Mouse (Mus musculus) limb, embryonic 13.5 days (tissue): ENCODE measurements around the gene Proser1. TPM values are rescaled to one million over a fixed set of nuclear protein-coding genes. Genes with fewer than 3 reads are reported as not detected.
A peak's percentile ranks its signal among the peaks of the same experiment; 100 is the strongest.

ENCODE experiments used
- ATAC-seq: fragments of 200-750 bp; cut with Nextera tagmentation; 2 replicates; pipeline ENCODE4 v1.8.0; 2017; ENCODE audit warnings: low read depth, moderate number of reproducible peaks, moderate TSS enrichment; ENCODE audit not compliant: low FRiP score
- H3K27ac ChIP-seq: fragments of 300-500 bp; sonication (generic); 2 replicates; pipeline ENCODE4 v1.5.1; 2015; ENCODE audit warnings: inconsistent platforms, mild to moderate bottlenecking, moderate library complexity
- H3K27me3 ChIP-seq: fragments of 300-500 bp; sonication (generic); 2 replicates; pipeline ENCODE4 v1.6.1; 2015; ENCODE audit warnings: mild to moderate bottlenecking, inconsistent platforms
- H3K36me3 ChIP-seq: fragments of 300-500 bp; sonication (generic); 2 replicates; pipeline ENCODE4 v1.6.1; 2015; ENCODE audit warnings: inconsistent platforms, mild to moderate bottlenecking, moderate library complexity
- H3K4me1 ChIP-seq: fragments of 300-500 bp; sonication (generic); 2 replicates; pipeline ENCODE4 v1.6.1; 2015; ENCODE audit warnings: inconsistent platforms
- H3K4me2 ChIP-seq: fragments of 300-500 bp; sonication (generic); replicated peaks from 2 replicates; pipeline ENCODE4 v1.6.1; 2015; ENCODE audit warnings: inconsistent platforms, mild to moderate bottlenecking, moderate library complexity
- H3K4me3 ChIP-seq: fragments of 300-500 bp; sonication (generic); 2 replicates; pipeline ENCODE4 v1.5.1; 2015; ENCODE audit warnings: moderate library complexity, mild to moderate bottlenecking, inconsistent platforms
- H3K9ac ChIP-seq: fragments of 300-500 bp; sonication (generic); 2 replicates; pipeline ENCODE4 v1.6.1; 2015; ENCODE audit warnings: mild to moderate bottlenecking, inconsistent platforms
- H3K9me3 ChIP-seq: fragments of 300-500 bp; sonication (generic); 2 replicates; pipeline ENCODE4 v1.6.1; 2016; ENCODE audit warnings: inconsistent platforms
- WGBS: fragments of 180-500 bp; shearing (Covaris S2); methylation state at CpG from one replicate; pipeline ENCODE4 v1.1.7; 2015; 5-methylcytosine and 5-hydroxymethylcytosine counted together
- polyA plus RNA-seq: library from polyadenylated mRNA; unstranded; fragments of >200 nt; fragmentation: Nextera tagmentation; extraction: Ambion mirVana; gene quantifications from 2 replicates; pipeline ENCODE4 v1.2.1, GENCODE M21; 2015

The Proser1 gene
- 22.1 and 22.9 TPM in 2 replicates for polyA plus RNA-seq

- no peaks in the 10 kb centered on the region for H3K9me3 ChIP-seq
- WGBS = under 1% methylated on average over 52 of the region's 52 CpGs
- H3K27ac ChIP-seq = peak within 1 kb of the TSS; percentile 82
- peak within 1 kb of the TSS; percentile 82 for H3K4me2 ChIP-seq
- H3K36me3 ChIP-seq = peaks cover 24% of the 10 kb centered on the region
- peak within 1 kb of the TSS; percentile 87 for H3K4me3 ChIP-seq
- peak; percentile 98 for ATAC-seq
- peaks cover 34% of the 10 kb centered on the region for H3K4me1 ChIP-seq
- peak within 1 kb of the TSS; percentile 94 for H3K9ac ChIP-seq
- no peaks in the 10 kb centered on the region for H3K27me3 ChIP-seq
These were observed at the start of gene Proser1, which contains the start of gene Nhlrc3 for GRCm38 (mm10) chr3:53463046-53463764. Gene Proser1, plus strand, starts transcription at chr3:53463666. Gene Nhlrc3, minus strand, starts transcription at chr3:53463332.

- WGBS = 61% methylated on average over 3 of the region's 3 CpGs
- Histone ChIP-seq H3K27me3 (no peaks in the 10 kb centered on the region), H3K4me1 (peaks cover 35% of the 10 kb centered on the region), H3K4me2 (no peak overlapping the region), H3K4me3 (no peak overlapping the region), H3K27ac (no peak overlapping the region), H3K9ac (no peak overlapping the region), H3K36me3 (no peaks in the 10 kb centered on the region), H3K9me3 (no peaks in the 10 kb centered on the region)
- no peak for ATAC-seq
These were observed 49.5 kb upstream of the Proser1 start for GRCm38 (mm10) chr3:53413959-53414358.

- 36% methylated on average over 5 of the region's 5 CpGs for WGBS
- peak; percentile 74 for ATAC-seq
- Histone ChIP-seq H3K27me3 (no peaks in the 10 kb centered on the region), H3K9ac (no peak overlapping the region), H3K4me3 (no peak overlapping the region), H3K27ac (no peak overlapping the region), H3K4me1 (peaks cover 41% of the 10 kb centered on the region), H3K36me3 (no peaks in the 10 kb centered on the region), H3K4me2 (no peak overlapping the region), H3K9me3 (no peaks in the 10 kb centered on the region)
These were observed 47.4 kb upstream of the Proser1 start for GRCm38 (mm10) chr3:53416036-53416506.

DNA sequence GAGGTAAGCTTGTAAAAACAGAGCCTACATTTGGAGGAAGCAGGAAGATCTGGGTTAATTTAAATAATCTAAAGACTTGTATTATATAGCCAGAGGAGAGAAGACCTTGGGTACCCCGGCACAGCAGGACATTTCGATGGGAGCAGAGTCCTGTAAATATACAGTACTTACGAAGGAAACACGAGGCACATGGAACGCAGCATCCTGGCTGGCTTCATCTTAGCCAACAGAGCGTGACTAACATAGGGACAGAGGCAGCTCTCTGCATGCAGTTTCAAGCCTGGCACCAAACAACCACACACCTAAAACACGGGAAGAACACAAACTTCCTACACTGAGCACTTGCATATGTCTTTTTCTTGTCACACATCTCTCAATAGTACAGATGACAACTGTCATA, 45.8 kb upstream of the Proser1 start:
- no peak overlapping the region for H3K4me3 ChIP-seq
- peaks cover 41% of the 10 kb centered on the region for H3K4me1 ChIP-seq
- 46% methylated on average over 7 of the region's 7 CpGs for WGBS
- no peak overlapping the region for H3K27ac ChIP-seq
- no peaks in the 10 kb centered on the region for H3K36me3 ChIP-seq
- no peak overlapping the region for H3K4me2 ChIP-seq
- H3K9me3 ChIP-seq = no peaks in the 10 kb centered on the region
- ATAC-seq = no peak
- no peak overlapping the region for H3K9ac ChIP-seq
- H3K27me3 ChIP-seq = peaks cover 3% of the 10 kb centered on the region; the same call in 1 of the 2 replicates

GRCm38 (mm10) chr3:53421656-53422055, 41.8 kb upstream of the Proser1 start:
- Histone ChIP-seq H3K9ac (no peak overlapping the region), H3K4me3 (no peak overlapping the region), H3K4me1 (peaks cover 21% of the 10 kb centered on the region), H3K27ac (no peak overlapping the region), H3K9me3 (no peaks in the 10 kb centered on the region), H3K4me2 (no peak overlapping the region), H3K36me3 (no peaks in the 10 kb centered on the region), H3K27me3 (peaks cover 3% of the 10 kb centered on the region; the same call in 1 of the 2 replicates)
- ATAC-seq = no peak
- 88% methylated on average over 12 of the region's 12 CpGs for WGBS

DNA sequence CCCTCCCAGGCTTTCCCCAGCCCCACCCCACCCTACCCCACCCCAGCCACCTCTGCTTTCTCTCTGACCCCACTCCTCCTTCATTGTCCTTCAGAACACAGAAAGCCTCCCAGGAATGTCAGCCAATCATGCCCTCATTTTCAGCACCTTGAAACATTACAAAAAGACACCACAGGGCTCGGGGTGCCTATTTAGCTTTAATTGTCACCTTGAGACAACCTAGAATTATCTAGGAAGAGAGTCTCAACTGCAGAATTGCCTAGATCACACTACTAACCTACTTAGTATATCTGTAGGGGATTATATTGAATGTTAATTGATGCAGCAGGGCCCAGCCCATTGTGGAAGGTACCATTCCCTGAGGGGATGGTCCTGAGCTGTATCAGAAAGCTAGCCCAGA, 40.8 kb upstream of the Proser1 start:
- WGBS = 51% methylated on average over 1 of the region's 1 CpGs
- Histone ChIP-seq H3K27ac (no peak overlapping the region), H3K27me3 (peaks cover 3% of the 10 kb centered on the region; the same call in 1 of the 2 replicates)

DNA sequence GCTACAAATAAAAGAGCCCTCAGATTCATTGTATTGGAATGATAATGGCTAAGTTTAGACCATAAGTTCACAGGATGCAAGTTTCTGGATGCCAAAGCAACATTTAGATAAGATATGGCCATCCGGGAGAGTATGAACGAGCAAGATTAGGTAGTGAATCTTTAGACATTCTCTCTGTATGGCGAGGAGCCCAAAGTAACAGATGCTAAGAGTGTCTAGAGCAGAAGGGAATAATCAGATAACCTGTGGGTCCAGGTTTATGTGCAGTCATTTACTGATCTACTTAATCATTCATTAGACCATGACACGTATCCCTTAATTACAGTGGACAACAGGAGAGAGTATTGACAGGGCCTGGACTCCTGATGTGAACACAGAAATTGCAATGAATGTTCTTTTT, 39.9 kb upstream of the Proser1 start:
- Histone ChIP-seq H3K4me1 (peaks cover 9% of the 10 kb centered on the region; the same call in 1 of the 2 replicates), H3K27ac (no peak overlapping the region), H3K9me3 (no peaks in the 10 kb centered on the region), H3K27me3 (peaks cover 3% of the 10 kb centered on the region; the same call in 1 of the 2 replicates), H3K36me3 (no peaks in the 10 kb centered on the region), H3K9ac (no peak overlapping the region), H3K4me2 (no peak overlapping the region), H3K4me3 (no peak overlapping the region)
- no peak for ATAC-seq
- 85% methylated on average over 4 of the region's 4 CpGs for WGBS

More for the DNA sequence above, 40.8 kb upstream of the Proser1 start:
- no peak overlapping the region for H3K4me3 ChIP-seq
- ATAC-seq = no peak
- no peak overlapping the region for H3K4me2 ChIP-seq
- no peaks in the 10 kb centered on the region for H3K36me3 ChIP-seq
- peaks cover 12% of the 10 kb centered on the region for H3K4me1 ChIP-seq
- H3K9ac ChIP-seq = no peak overlapping the region
- H3K9me3 ChIP-seq = no peaks in the 10 kb centered on the region

DNA sequence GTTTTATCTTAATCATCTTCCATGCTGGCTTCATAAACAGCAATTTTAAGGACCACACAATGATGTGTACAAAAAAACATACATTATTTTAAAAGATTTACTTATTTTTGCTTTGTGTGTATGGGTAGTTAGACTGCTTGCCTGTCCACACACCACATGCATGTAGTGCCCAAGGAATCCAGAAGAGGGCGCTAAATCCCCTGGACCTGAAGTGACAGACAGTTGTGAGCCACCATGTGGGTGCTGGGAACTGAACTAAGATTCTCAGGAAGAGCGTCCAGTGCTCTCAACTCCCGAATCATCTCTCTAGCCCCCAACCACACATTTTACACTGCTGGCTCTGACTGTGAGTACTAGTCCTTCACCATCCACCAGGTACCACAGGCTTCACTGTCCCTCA, 28.9 kb upstream of the Proser1 start:
- no peaks in the 10 kb centered on the region for H3K9me3 ChIP-seq
- 75% methylated on average over 3 of the region's 3 CpGs for WGBS
- H3K4me3 ChIP-seq = no peak overlapping the region
- no peak for ATAC-seq
- H3K27me3 ChIP-seq = 0 out of 2 replicates have a peak, but pooled peaks cover 4% of the 10 kb centered on the region
- H3K36me3 ChIP-seq = no peaks in the 10 kb centered on the region
- H3K4me1 ChIP-seq = no peaks in the 10 kb centered on the region
- no peak overlapping the region for H3K9ac ChIP-seq
- no peak overlapping the region for H3K4me2 ChIP-seq
- no peak overlapping the region for H3K27ac ChIP-seq

GRCm38 (mm10) chr3:53436550-53436949, 26.9 kb upstream of the Proser1 start:
- H3K9me3 ChIP-seq = no peaks in the 10 kb centered on the region
- no peak overlapping the region for H3K9ac ChIP-seq
- H3K4me3 ChIP-seq = no peak overlapping the region
- ATAC-seq = no peak
- no peak overlapping the region for H3K4me2 ChIP-seq
- no peaks in the 10 kb centered on the region for H3K4me1 ChIP-seq
- WGBS = 76% methylated on average over 5 of the region's 5 CpGs
- no peaks in the 10 kb centered on the region for H3K36me3 ChIP-seq
- 0 out of 2 replicates have a peak, but pooled peaks cover 4% of the 10 kb centered on the region for H3K27me3 ChIP-seq
- H3K27ac ChIP-seq = no peak overlapping the region

- Histone ChIP-seq H3K9ac (no peak overlapping the region), H3K4me2 (no peak overlapping the region), H3K27ac (no peak overlapping the region), H3K4me1 (no peaks in the 10 kb centered on the region), H3K27me3 (no peaks in the 10 kb centered on the region), H3K36me3 (peaks cover 10% of the 10 kb centered on the region), H3K4me3 (no peak overlapping the region), H3K9me3 (no peaks in the 10 kb centered on the region)
- no peak for ATAC-seq
- 87% methylated on average over 5 of the region's 5 CpGs for WGBS
These were observed 17.9 kb upstream of the Proser1 start for GRCm38 (mm10) chr3:53445540-53445939.

- 83% methylated on average over 3 of the region's 3 CpGs for WGBS
- peaks cover 23% of the 10 kb centered on the region for H3K36me3 ChIP-seq
- H3K9me3 ChIP-seq = no peaks in the 10 kb centered on the region
- no peak overlapping the region for H3K4me2 ChIP-seq
- H3K9ac ChIP-seq = no peak overlapping the region
- H3K4me3 ChIP-seq = no peak overlapping the region
- ATAC-seq = no peak
- H3K4me1 ChIP-seq = no peaks in the 10 kb centered on the region
- H3K27me3 ChIP-seq = no peaks in the 10 kb centered on the region
- H3K27ac ChIP-seq = no peak overlapping the region
These were observed 16.7 kb upstream of the Proser1 start for GRCm38 (mm10) chr3:53446801-53447200.

GRCm38 (mm10) chr3:53448208-53448607, 15.3 kb upstream of the Proser1 start:
- no peak overlapping the region for H3K4me2 ChIP-seq
- H3K4me1 ChIP-seq = no peaks in the 10 kb centered on the region
- WGBS = 21% methylated on average over 2 of the region's 2 CpGs
- no peak overlapping the region for H3K27ac ChIP-seq
- H3K4me3 ChIP-seq = no peak overlapping the region
- H3K9ac ChIP-seq = no peak overlapping the region
- H3K36me3 ChIP-seq = peaks cover 37% of the 10 kb centered on the region
- no peaks in the 10 kb centered on the region for H3K9me3 ChIP-seq
- no peaks in the 10 kb centered on the region for H3K27me3 ChIP-seq
- ATAC-seq = peak; percentile 66; the same call in 1 of the 2 replicates
